Mouse (Mus musculus) left cerebral cortex, adult 18-20 months (tissue): ENCODE measurements around the gene Nxpe4. TPM values are rescaled to one million over a fixed set of nuclear protein-coding genes. Genes with fewer than 3 reads are reported as not detected.
"Not testable (repeated sequence)": the region's sequence is repeated elsewhere in the genome, so short reads cannot be mapped to it uniquely, and the experiment has no call there.

ENCODE experiments used
- DNase-seq, 2 experiments: peaks; one replicate each; pipeline ENCODE4 v3.0.0; 2021 to 2022; ENCODE audit warnings: low spot score in 2 of 2, mixed read lengths in 1 of 2
- total RNA-seq, 2 experiments: library from RNA; stranded (reverse); gene quantifications; 2 replicates each; pipeline ENCODE4 v1.2.3; 2021

Gene Nxpe4
- total RNA-seq, 2 experiments from 2014 or later = 8.3 to 10.0 TPM

DNA sequence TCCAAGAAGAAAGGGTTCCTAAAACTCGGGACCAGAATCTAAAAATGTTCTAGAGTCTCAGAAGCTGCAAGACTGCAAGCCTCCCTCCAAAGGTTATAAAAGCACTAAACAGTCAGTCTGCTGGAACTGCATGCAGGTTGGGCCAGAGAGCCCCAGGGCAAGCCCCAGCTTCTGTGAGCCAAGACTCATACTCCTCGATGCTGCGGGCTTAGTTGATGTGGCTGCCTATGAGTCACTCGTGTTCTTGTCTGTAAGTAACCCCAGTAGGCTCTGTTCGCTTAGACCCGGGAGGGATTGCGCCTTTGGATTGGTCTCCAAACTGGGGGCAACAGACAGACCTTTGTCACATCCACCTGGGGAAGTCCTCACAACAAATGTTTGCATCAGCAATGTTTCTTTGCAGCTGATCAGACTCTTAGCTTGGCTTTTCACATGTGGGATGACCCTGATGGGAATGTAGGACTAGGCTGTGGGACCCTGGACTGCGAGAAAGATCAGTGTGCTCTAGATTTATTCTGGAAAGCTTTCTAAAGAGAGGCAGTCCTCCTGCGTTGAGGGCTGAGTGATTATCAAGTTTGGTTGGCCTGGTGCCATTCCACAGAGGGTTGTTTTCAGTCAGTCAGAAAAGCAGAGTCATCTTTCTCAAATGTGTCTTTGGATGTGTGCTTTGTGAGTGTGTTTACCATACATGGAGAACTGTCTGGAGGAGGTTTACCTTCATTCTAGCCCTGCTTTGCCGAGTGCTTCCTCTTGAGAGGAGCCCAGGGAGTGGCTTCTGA is 245.9 kb downstream of the Nxpe4 start:
- DNase-seq = no peak

DNA sequence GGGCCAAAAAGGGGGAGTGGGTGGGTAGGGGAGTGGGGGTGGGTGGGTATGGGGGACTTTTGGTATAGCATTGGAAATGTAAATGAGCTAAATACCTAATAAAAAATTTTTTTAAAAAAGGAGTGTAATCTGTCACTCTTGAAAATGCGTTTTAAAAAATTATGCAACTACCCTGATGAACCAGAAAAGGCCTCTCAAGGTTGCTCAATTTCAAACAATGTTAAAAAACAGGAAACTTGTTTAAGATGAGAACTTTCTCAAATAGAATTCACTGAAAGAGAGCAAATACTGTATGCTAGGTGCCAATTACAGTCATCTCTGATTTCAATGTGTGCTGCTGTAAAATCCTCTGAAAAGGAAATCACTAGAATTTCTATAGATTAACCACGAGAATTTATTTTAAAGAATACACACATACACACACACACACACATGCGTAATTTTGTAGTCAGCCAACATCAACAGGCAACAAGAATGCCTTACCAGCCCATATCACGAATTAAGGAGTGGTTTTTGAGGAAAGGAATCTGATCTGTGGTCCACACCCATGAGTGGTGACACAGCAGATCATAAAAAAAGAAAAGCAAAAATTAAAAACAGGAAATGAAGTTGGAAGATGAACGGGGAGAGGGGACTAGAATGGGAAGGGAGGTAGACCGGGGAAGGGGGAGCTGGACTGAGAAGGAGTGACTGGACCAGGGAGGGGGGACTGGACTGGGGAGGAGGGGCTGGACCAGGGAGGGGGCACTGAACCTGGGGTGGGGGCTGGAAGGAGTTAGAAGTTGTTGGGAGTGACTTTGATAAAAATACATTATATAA is 248.6 kb downstream of the Nxpe4 start:
- no peak for DNase-seq

DNA sequence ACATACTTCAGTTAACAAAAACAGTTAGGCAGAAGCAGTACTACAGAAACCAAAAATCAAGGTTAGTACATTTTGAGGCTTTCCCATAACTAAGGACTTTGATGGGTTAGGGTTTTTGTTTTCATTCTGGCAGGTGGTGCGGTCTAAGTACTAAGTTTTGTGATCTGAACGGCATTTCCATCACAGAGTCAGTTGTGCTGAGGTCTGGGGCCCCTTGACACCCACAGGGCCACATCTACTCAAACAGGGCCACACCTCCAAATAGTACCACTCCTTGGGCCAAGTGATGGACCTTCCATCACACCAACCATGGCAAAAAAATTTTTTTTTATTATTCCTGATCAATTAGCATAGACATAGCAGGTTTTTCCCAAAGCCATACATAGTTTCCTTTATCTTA is 251.8 kb downstream of the Nxpe4 start:
- DNase-seq = no peak

DNA sequence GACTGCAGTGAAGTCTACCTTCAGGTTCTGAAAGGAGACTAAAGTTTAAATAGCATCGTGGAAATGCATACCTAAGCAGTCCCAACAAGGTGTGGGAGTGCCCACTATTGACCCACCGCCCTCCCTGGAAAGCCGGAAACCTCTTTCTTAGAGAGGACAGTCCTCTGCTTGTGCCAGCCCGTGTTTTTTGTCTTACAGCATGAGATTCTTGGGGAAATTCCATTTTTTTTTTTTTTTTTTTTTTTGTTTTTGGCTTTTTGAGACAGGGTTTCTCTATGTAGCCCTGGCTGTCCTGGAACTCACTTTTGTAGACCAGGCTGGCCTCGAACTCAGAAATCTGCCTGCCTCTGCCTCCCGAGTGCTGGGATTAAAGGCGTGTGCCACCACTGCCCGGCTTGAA is 255.5 kb downstream of the Nxpe4 start:
- DNase-seq = not testable (repeated sequence)

DNA sequence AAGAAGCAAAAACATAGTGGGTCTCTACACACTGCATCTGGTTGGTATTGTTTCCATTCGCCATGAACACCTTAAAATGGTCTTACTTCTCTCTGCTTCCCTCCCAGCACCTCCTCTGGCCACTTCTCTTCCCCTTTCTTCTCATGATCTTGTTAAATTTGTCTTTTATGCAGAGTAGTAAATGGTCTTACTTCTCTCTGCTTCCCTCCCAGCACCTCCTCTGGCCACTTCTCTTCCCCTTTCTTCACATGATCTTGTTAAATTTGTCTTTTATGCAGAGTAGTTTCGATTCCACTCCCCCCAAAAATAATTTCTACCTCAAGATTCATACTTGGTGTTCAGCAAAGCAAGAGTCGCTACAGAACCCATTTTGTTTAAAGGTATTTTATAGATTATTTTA is 256.2 kb downstream of the Nxpe4 start:
- DNase-seq = no peak

DNA sequence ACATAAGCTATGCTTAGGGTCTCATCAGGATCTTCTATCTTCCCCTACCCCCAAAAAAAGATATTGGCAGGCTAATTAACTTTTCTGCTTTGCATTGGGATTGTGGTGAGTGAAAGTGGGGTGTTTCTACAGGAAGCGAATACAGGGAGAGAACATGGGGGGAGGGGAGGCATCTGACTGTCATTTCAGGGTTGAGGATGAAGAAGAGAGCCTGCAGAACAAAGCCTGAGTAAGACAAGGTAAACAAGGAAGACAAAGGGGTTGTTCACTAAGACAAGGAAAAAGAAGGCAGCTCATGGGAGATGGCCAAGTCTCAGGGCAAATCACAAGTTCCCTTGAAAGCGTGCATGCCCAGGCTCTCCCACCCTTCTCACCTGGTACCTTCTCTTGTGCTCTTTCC is 256.6 kb downstream of the Nxpe4 start:
- no peak for DNase-seq

DNA sequence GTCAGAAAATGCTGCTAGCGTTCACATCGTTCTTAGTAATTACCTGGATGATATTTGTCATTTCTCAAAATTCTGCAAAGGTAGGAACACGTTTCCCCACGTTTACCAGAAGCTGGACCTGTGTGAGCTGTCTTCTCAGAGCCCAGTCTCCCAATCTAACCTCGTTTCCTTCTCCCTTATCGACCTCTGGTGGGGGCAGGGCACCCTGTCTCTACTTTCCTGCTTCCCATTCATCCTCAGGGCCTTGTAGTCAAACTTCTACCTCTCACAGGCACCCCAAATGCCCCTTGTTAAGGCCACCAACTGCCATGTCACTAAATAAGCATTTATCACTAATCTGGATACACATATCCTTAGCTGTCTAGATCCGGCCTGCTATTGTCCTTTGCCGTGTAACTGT is 257.0 kb downstream of the Nxpe4 start:
- DNase-seq = no peak

DNA sequence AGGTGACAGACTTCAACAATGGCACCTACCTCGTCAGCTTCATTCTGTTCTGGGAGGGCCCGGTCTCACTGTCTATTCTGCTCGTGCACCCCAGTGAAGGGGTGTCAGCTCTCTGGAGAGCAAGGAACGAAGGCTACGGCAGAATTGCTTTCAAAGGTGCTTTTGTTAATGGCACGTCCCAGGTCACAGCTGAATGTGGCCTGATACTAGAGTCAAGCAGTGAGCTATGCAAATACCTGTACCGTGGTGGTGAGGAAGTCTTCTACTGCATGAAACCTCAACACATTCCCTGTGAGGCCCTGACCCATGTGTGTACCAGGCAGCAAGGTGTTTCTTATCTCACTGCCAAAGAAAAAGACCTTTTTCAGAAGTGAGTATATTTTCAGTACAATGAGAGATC is 258.6 kb downstream of the Nxpe4 start:
- DNase-seq = no peak

DNA sequence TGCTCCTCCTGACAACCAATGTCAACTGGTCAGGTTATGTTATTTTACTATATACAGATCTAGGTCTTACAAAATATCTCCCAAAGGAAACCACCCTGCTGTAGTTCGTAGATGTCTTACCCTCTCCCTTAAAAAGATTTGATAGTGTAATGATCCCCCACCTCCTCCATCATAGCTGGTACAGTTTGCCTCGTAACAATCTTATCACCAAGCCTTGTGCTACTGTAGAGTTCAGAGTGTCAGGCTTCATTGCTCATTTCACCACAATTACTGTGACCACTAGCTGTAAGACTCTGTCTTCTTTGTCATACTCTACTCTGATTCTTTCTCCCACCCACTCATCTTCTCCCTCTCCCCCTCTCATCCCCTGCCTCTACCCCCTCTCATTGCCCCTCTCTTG is 259.2 kb downstream of the Nxpe4 start:
- DNase-seq = no peak

DNA sequence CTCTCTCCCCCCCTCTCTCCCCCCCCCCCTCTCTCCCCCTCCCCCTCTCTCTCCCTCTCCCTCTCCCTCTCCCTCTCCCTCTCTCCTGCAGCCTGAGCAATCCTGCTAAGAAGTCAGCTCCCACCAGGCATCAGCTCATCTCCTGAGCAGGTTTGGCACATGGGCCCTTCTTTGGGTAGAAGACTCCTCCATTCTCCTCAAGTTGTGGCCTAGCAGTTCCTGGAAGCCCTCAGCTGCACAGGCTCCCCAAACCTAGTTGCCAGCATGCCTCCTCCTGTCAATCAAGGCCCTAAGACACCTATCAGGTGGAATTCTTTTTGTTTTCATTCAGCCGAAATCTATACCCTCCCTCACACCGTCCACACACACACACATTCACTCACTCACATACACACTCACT is 259.7 kb downstream of the Nxpe4 start:
- no peak for DNase-seq

DNA sequence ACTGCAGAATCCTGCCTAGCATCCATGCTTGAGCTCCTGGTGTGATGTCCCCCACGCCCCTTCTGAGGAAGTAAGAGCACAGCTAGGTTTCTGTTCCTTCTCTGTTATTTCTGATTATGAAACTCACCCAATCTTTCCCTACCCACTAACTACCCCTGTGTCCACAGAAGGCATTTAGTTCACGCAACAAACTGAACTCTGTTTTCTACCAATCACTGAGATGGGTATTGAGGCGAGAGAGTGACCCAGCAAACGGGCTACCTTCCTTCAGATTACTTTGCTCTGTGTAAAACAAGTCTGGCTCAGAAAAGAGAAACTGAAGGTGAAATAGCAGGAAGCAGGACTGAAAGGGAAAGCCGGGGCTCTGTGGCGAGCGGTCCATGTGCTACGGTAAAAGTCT is 260.6 kb downstream of the Nxpe4 start:
- no peak for DNase-seq

DNA sequence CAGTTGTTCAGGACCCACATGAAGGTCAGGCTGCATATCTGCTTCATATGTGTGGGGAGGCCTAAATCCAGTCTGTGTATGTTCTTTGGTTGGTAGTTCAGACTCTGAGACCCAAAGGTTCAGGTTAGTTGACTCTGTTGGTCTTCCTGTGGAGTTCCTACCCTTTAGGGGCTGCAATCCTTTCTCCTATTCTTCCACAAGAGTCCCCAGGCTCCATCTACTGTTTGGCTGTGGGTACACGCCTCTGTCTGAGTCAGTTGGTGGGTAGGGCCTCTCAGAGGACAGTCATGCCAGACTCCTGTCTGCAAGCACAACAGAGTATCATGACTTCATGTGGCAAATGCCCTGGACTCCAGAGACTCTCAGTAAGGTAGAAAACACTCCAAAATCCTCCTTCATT is 261.4 kb downstream of the Nxpe4 start:
- no peak for DNase-seq

DNA sequence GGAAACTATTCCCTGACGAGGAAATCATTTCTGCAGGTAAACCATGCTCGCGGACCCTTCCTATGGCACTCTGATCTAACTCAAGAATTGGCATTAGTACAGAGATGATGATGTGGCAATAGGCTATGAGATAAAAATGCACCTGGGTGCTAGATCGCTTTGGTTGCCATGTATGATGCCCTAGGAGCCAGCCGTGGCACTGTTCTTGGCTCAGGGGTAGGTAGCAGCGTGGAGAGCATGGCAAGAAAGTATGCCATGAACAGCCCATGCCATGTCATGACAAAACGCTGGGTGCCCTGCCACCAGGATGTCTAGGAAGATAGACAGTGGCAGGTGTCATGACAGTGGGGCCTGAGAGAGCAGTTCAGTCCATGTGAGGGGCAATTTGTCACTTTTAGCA is 265.4 kb downstream of the Nxpe4 start:
- DNase-seq = no peak

DNA sequence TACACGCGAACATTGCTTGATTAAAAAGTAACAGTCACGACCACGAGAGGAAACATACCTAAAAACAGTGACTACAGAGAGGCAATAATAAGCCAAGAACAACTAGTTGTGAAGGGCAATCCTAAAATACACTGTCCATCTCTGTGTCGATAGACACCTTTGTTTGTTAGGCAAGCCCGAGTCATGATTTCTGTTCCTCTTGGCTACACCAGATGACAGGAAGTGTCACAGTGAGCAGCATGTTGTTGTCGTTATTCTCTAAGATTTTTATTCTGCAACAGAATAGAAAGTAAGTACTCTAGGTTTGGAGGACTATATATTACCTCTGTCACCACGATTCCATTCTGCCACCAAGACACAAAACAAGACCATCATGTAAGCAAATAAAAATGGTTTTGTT is 270.6 kb downstream of the Nxpe4 start:
- DNase-seq = no peak

DNA sequence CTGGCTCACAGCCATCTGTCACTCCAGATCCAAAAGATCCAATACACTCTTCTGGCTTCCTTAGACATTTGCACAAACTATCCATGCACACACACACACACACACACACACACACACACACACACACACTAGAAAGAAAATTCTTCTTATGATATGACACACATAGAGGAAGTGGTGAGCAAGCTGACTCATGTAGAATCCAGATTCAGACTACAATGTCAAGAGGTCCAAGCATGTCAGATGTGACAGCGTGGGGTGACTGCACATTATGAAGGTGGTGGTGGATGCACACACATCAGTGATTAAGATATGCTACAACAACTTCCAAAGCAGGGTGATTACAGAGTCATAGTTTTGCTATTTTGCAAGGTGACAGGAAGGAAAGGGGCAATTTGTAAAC is 282.1 kb downstream of the Nxpe4 start:
- DNase-seq = no peak

DNA sequence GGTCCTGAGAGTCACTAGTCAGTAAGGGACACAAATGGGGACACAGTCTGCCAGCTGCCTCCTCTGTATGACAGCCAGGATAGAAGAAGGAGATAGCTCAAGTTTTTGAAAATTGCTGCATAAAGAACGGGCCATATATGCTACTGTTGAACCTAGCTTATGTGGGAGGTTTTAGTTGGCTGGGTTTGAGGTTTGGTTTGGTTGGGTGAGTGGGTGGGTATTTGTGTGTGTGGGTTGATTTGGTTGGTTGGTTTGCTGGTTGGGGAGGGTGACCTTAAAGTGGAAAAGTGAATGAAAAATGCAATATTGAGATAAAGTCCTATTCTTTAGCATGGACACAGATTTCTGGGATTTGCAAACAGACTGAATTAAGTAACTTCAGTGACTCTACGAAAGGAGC is 283.0 kb downstream of the Nxpe4 start:
- DNase-seq = no peak

DNA sequence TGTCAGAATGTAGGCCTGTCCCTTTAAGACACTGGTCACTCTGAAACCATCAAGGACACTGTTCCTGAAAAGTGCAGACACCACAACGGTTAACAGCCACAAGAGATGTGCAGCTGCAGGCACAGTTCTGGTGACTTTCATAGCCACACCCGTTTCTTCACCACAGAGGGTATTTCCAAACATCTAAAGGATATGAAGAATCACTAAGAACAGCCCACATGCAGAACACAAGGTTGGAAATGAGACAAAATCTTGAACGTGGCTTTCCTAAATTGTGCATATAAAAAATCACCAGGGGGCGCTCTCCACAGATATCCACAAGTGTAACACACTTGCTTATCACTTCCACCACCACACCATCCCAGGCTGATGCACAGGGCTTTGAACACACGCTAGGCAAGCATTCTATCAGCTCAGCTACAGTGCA is 286.0 kb downstream of the Nxpe4 start:
- peak in 1 of 2 experiments; percentile 17 for DNase-seq

Other genes with a start within 250 kb of the Nxpe4 start
- under 1 TPM; 0.19 to 0.35 TPM for gene Nxpe2, start 191.4 kb downstream of the Nxpe4 start, total RNA-seq